Mouse (Mus musculus) kidney, embryonic 15.5 days (tissue): ENCODE measurements around the gene Cyp4b1. TPM values are rescaled to one million over a fixed set of nuclear protein-coding genes. Genes with fewer than 3 reads are reported as not detected.
"Not testable (repeated sequence)": the region's sequence is repeated elsewhere in the genome, so short reads cannot be mapped to it uniquely, and the experiment has no call there.

Experiments
- ATAC-seq: fragments of 200-750 bp; cut with Nextera tagmentation; replicated peaks from 2 replicates; pipeline ENCODE4 v1.8.0; 2017; ENCODE audit warnings: moderate TSS enrichment; ENCODE audit not compliant: low FRiP score
- H3K27ac ChIP-seq: fragments of 300-500 bp; sonication (generic); 2 replicates; pipeline ENCODE4 v1.5.1; 2015; ENCODE audit warnings: mild to moderate bottlenecking, inconsistent platforms
- H3K27me3 ChIP-seq: fragments of 300-500 bp; sonication (generic); 2 replicates; pipeline ENCODE4 v1.6.1; 2015; ENCODE audit warnings: inconsistent platforms
- H3K36me3 ChIP-seq: fragments of 300-500 bp; sonication (generic); 2 replicates; pipeline ENCODE4 v1.6.1; 2015; ENCODE audit warnings: inconsistent platforms
- H3K4me1 ChIP-seq: fragments of 300-500 bp; sonication (generic); 2 replicates; pipeline ENCODE4 v1.6.1; 2015; ENCODE audit warnings: inconsistent platforms
- H3K4me2 ChIP-seq: fragments of 300-500 bp; sonication (generic); 2 replicates; pipeline ENCODE4 v1.6.1; 2015; ENCODE audit warnings: moderate library complexity, mild to moderate bottlenecking, inconsistent platforms
- H3K4me3 ChIP-seq: fragments of 300-500 bp; sonication (generic); replicated peaks from 2 replicates; pipeline ENCODE4 v1.5.1; 2015; ENCODE audit warnings: mild to moderate bottlenecking, inconsistent platforms
- H3K9ac ChIP-seq: fragments of 300-500 bp; sonication (generic); 2 replicates; pipeline ENCODE4 v1.6.1; 2015; ENCODE audit warnings: mild to moderate bottlenecking, inconsistent platforms
- H3K9me3 ChIP-seq: fragments of 300-500 bp; sonication (generic); replicated peaks from 2 replicates; pipeline ENCODE4 v1.6.1; 2016; ENCODE audit warnings: inconsistent platforms
- WGBS: fragments of 180-500 bp; shearing (Covaris S2); methylation state at CpG from one replicate; pipeline ENCODE4 v1.1.7; 2015; ENCODE audit warnings: mixed read lengths; 5-methylcytosine and 5-hydroxymethylcytosine counted together
- polyA plus RNA-seq: library from polyadenylated mRNA; unstranded; fragments of >200 nt; fragmentation: Nextera tagmentation; extraction: Ambion mirVana; gene quantifications from 2 replicates; pipeline ENCODE4 v1.2.1, GENCODE M21; 2015

The Cyp4b1 gene
- polyA plus RNA-seq, 1 experiment from 2014 or later, result 5.6 TPM

GRCm38 (mm10) chr4:115625560-115625959, 22.0 kb downstream of the Cyp4b1 start:
- H3K27me3 ChIP-seq, H3K9ac ChIP-seq, H3K36me3 ChIP-seq, H3K27ac ChIP-seq, H3K9me3 ChIP-seq, ATAC-seq, H3K4me2 ChIP-seq, H3K4me3 ChIP-seq, H3K4me1 ChIP-seq: not testable (repeated sequence)
- WGBS, result 96% methylated on average over 3 of the region's 3 CpGs

DNA sequence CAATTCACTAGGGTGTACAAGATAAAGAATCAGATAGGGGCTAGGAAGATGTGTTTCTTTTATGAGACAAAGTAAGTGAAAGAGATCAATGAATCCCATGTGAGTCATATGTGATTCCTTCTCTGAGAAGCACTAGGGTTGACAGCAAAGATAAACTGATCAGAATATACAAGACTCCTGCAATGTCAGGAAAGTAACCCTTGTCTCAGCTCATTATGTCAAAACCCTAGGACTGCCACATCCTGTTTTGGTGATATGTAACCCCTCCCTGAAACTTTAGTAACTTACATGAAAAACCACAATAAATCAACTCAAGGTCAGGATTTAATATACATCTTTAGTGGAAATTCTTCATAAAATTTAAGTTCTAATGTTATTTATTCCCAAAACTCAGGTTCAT, 33.5 kb downstream of the Cyp4b1 start:
- H3K27me3 ChIP-seq, result no peaks in the 10 kb centered on the region
- no peaks in the 10 kb centered on the region for H3K9me3 ChIP-seq
- H3K4me1 ChIP-seq, result no peaks in the 10 kb centered on the region
- H3K27ac ChIP-seq, result no peak overlapping the region
- ATAC-seq, result no peak
- H3K9ac ChIP-seq, result no peak overlapping the region
- no peak overlapping the region for H3K4me2 ChIP-seq
- no peaks in the 10 kb centered on the region for H3K36me3 ChIP-seq
- H3K4me3 ChIP-seq, result no peak overlapping the region

DNA sequence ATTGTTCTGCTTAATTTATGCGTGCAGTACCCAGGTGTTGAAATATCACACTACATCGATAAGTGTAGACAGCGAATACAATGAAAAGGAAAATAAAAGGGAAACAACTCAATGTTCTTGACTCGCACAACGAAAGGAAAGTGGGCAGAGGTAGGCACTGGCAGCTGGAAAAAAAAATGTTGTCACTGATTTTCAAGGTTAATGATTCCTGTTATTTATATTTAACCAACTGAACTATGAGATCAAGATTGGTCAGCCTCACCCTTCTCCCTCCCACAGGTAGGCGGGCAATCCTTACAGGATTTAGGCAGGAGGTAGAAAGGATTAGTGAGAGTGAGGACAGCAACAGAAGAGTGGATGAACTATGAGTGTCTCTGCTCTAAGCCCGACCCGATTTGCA, 46.9 kb downstream of the Cyp4b1 start, which contains the start of gene Cyp4a32:
Gene Cyp4a32, plus strand, starts transcription at position 359 of the 400 bp plus-strand sequence.
- not testable (repeated sequence) for ATAC-seq, H3K4me1 ChIP-seq, H3K36me3 ChIP-seq, H3K27me3 ChIP-seq, H3K4me2 ChIP-seq, H3K9me3 ChIP-seq, H3K9ac ChIP-seq, H3K27ac ChIP-seq, H3K4me3 ChIP-seq
- WGBS, result 93% methylated on average over 8 of the region's 8 CpGs

DNA sequence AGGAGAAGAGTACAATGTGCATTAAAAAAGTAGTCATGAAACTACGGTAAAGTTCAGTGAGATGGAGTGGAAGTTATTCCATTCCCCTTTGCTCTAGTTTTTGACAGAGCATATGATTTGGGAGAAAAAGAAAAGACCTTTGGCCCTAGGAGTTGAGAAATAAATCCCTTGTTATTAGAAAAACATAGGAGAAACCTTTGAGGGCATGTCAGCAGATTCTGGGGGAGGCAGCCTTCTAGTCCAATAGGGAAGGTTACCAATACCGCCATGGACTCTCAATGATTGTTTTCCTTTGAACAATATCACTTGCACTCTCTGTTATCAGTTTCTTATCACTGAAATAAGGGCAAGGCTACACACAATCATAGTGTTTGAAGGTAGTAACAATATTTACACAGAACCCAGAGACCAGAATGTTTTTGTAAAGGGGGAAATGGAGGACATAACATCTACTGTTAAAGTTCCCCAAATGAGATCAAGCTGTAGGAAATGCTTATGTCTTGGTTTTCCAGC, 50.6 kb downstream of the Cyp4b1 start:
- no peak overlapping the region for H3K4me2 ChIP-seq
- H3K9me3 ChIP-seq, result no peaks in the 10 kb centered on the region
- no peak for ATAC-seq
- no peaks in the 10 kb centered on the region for H3K4me1 ChIP-seq
- H3K27ac ChIP-seq, result no peak overlapping the region
- 62% methylated on average over 2 of the region's 2 CpGs for WGBS
- H3K4me3 ChIP-seq, result no peak overlapping the region
- no peaks in the 10 kb centered on the region for H3K36me3 ChIP-seq
- no peaks in the 10 kb centered on the region for H3K27me3 ChIP-seq
- no peak overlapping the region for H3K9ac ChIP-seq

DNA sequence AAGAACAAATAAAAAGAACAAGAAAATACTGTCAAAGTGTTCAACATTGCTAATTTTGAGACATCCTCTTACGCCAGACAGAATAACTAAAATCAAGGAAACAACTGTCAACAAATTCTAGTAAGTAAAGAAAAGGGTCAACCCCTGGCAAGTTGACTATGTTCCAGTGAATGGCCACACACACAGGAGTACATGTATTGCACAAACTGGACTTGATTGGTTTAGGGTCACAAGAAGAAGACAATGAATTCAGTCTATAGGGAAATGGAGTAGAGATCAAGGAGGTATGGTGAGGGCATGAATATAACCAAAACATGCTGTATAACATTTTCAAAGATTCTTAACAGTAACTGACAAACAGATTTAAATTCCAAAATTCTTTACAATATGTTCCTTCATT, 51.2 kb downstream of the Cyp4b1 start:
- Histone ChIP-seq H3K9me3 (no peaks in the 10 kb centered on the region), H3K4me3 (no peak overlapping the region), H3K27me3 (no peaks in the 10 kb centered on the region), H3K36me3 (no peaks in the 10 kb centered on the region), H3K4me2 (no peak overlapping the region), H3K27ac (no peak overlapping the region), H3K4me1 (no peaks in the 10 kb centered on the region), H3K9ac (no peak overlapping the region)
- WGBS, result 83% methylated on average over 1 of the region's 1 CpGs
- ATAC-seq, result no peak

DNA sequence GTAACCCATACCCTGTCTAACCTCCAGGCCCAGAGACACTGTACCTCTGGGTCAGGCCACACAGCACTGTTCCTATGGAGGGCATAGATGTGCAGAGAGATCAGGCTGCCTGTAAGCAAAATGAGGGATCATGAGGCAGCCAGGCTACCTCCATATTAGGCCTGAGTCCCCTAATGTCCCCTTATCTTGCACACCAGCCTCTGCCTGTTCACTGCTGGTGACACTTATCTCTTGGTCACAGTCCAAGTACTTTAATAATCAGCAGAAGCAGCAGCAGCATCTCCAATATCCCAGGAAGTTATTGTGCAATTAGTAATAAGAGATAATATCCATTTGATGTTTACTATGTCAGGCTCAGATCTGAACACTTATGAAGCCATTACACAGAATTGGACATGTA, 64.5 kb downstream of the Cyp4b1 start:
- no peaks in the 10 kb centered on the region for H3K4me1 ChIP-seq
- ATAC-seq, result 0 out of 2 replicates have a peak, but pooled peaks have one; percentile 40
- H3K27me3 ChIP-seq, result no peaks in the 10 kb centered on the region
- no peak overlapping the region for H3K4me3 ChIP-seq
- H3K36me3 ChIP-seq, result no peaks in the 10 kb centered on the region
- no peaks in the 10 kb centered on the region for H3K9me3 ChIP-seq
- no peak overlapping the region for H3K9ac ChIP-seq
- H3K4me2 ChIP-seq, result no peak overlapping the region
- H3K27ac ChIP-seq, result no peak overlapping the region

- Histone ChIP-seq H3K4me2 (no peak overlapping the region), H3K4me1 (no peaks in the 10 kb centered on the region), H3K27me3 (no peaks in the 10 kb centered on the region), H3K9ac (no peak overlapping the region), H3K36me3 (no peaks in the 10 kb centered on the region), H3K9me3 (no peaks in the 10 kb centered on the region), H3K27ac (no peak overlapping the region), H3K4me3 (no peak overlapping the region)
- ATAC-seq, result no peak
- 84% methylated on average over 2 of the region's 2 CpGs for WGBS
Observed at GRCm38 (mm10) chr4:115575776-115576175, 71.7 kb downstream of the Cyp4b1 start.

GRCm38 (mm10) chr4:115575255-115575654, 72.3 kb downstream of the Cyp4b1 start:
- no peaks in the 10 kb centered on the region for H3K36me3 ChIP-seq
- H3K27ac ChIP-seq, result no peak overlapping the region
- no peak for ATAC-seq
- H3K4me3 ChIP-seq, result no peak overlapping the region
- H3K4me1 ChIP-seq, result no peaks in the 10 kb centered on the region
- no peak overlapping the region for H3K4me2 ChIP-seq
- no peak overlapping the region for H3K9ac ChIP-seq
- no peaks in the 10 kb centered on the region for H3K9me3 ChIP-seq
- WGBS, result 81% methylated on average over 3 of the region's 3 CpGs
- H3K27me3 ChIP-seq, result no peaks in the 10 kb centered on the region

Other genes starting within 250 kb of the Cyp4b1 start
- gene Cyp4a12b, start 236.1 kb downstream of the Cyp4b1 start, polyA plus RNA-seq, result 0.44 and 0.55 TPM in 2 replicates
- gene Cyp4a30b, start 195.1 kb downstream of the Cyp4b1 start, polyA plus RNA-seq, result 0.45 and 1.1 TPM in 2 replicates
- gene Cyp4a14, start 151.6 kb downstream of the Cyp4b1 start, polyA plus RNA-seq, result 0.06 TPM in 1 of 2 replicates, not detected in the other
- 1.3 and 1.4 TPM in 2 replicates for gene Cyp4a10, start 129.5 kb downstream of the Cyp4b1 start, polyA plus RNA-seq
- 32.1 and 43.2 TPM in 2 replicates for gene Cyp4a31, start 84.1 kb downstream of the Cyp4b1 start, polyA plus RNA-seq
- gene Cyp4a32, start 46.8 kb downstream of the Cyp4b1 start, polyA plus RNA-seq, result 0.26 TPM in 1 of 2 replicates, not detected in the other
- 36.7 and 37.2 TPM in 2 replicates for gene Efcab14, start 90.0 kb upstream of the Cyp4b1 start, polyA plus RNA-seq
- gene Tex38, start 133.3 kb upstream of the Cyp4b1 start, polyA plus RNA-seq, result 0.28 and 0.60 TPM in 2 replicates
- gene Atpaf1, start 137.1 kb upstream of the Cyp4b1 start, polyA plus RNA-seq, result 55.2 and 60.7 TPM in 2 replicates
- gene Mob3c, start 180.4 kb upstream of the Cyp4b1 start, polyA plus RNA-seq, result 12.4 and 14.6 TPM in 2 replicates
- 23.4 and 25.6 TPM in 2 replicates for gene Mknk1, start 191.5 kb upstream of the Cyp4b1 start, polyA plus RNA-seq
- gene Kncn, start 236.7 kb upstream of the Cyp4b1 start, polyA plus RNA-seq, result 0.08 TPM in 1 of 2 replicates, not detected in the other
- gene 6430628N08Rik, start 242.9 kb upstream of the Cyp4b1 start, polyA plus RNA-seq, result not detected in 2 replicates